Mouse (Mus musculus) lung, adult 2 months (tissue): ENCODE measurements around the gene Tbl3.

Experiments
- CTCF ChIP-seq: fragments of 200-500 bp; IDR thresholded peaks from 2 replicates; pipeline ENCODE4 v1.5.1; 2011; ENCODE audit warnings: mild to moderate bottlenecking, low read length, control low read depth; ENCODE audit not compliant: insufficient read depth
- POLR2A ChIP-seq: fragments of 200-500 bp; IDR thresholded peaks from 2 replicates; pipeline ENCODE4 v1.6.1; 2011; ENCODE audit warnings: low read depth, mild to moderate bottlenecking, control low read depth, low read length, borderline replicate concordance; ENCODE audit errors: extremely low read depth

DNA sequence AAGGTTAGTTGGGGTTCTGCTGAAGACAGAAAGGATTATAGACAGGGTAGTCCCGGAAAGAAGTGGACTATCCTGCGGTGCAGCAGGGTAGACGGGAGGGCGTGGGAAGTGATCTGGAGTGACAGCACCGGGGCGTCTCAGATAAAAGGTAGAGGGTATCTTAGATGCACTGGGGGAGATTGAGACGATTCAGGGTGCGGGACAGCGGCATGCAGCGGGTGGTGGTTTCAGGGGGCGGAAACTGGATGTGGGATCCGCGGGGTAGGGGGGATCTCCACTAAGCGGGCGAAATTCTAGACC lies 16.4 kb upstream of the Tbl3 start:
- TF ChIP-seq CTCF (no peak), POLR2A (no peak)
